Mouse (Mus musculus) naive thymus-derived CD4-positive, alpha-beta T cell, adult 5 months (primary cell): ENCODE results near the gene Sox14. TPM values are rescaled to one million over a fixed set of nuclear protein-coding genes. Genes with fewer than 3 reads are reported as not detected.

Experiments used
- polyA plus RNA-seq: library from polyadenylated mRNA; unstranded; fragments of 100-300 nt; shearing (Covaris generic); gene quantifications from one replicate; pipeline ENCODE4 v1.2.1, GENCODE M21; 2017

Gene Sox14
- not detected for polyA plus RNA-seq

DNA sequence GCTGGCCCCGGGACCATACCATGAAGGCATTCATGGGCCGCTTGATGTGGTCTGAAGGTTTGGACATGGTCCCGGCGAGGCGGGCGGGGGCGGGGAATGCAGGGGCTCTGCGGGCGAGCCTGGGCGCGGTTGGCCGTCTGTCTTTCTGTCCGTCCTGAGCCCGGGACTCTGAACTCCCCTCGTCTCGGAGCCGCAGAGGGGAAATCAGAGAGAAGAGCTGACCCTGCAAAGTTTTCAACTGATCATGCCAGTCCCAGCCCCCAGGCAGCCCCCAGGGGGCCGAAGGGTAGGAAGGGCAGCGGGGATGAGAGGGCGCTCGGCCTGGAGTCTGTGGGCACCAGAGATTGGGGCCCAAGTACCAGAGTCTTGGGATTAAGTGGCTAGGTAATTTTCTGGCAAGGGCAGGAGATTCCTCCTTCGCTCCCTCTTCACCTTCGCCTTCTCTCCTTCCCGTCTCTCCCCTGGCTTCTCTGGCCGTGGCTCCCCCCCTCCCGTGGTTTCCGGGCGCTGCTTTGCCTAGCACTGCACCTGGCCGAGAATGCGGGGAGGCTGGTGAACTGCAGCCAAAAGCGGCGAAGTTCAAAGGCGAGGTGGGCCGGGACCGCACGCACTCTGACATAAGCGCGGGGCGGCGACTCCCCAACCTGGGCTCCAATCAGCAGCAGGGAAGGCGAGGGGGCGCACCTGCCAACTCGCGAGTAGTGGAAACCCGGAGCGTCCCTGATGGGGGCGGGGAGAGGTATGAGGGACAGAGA, at the start of gene Sox14:
Gene Sox14, minus strand, starts transcription at position 553 of the 755 bp plus-strand sequence.

Other genes starting within 250 kb of the Sox14 start
- gene Dzip1l, start 246.7 kb downstream of the Sox14 start, polyA plus RNA-seq = not detected
- not detected for gene Cldn18, start 158.9 kb downstream of the Sox14 start, polyA plus RNA-seq